Mouse (Mus musculus) intestine, postnatal 0 days (tissue): ENCODE results near the gene Gm10300. TPM values are rescaled to one million over a fixed set of nuclear protein-coding genes. Genes with fewer than 3 reads are reported as not detected.
A peak's percentile ranks its signal among the peaks of the same experiment; 100 is the strongest.

ENCODE experiments used
- ATAC-seq: fragments of 200-750 bp; cut with Nextera tagmentation; 2 replicates; pipeline ENCODE4 v1.8.0; 2017; ENCODE audit warnings: mild to moderate bottlenecking, moderate TSS enrichment, moderate library complexity
- H3K27ac ChIP-seq: fragments of 300-500 bp; sonication (generic); 2 replicates; pipeline ENCODE4 v1.5.1; 2014; ENCODE audit warnings: mild to moderate bottlenecking, low read depth, low read length, moderate library complexity
- H3K27me3 ChIP-seq: fragments of 300-500 bp; sonication (generic); replicated peaks from 2 replicates; pipeline ENCODE4 v1.6.1; 2014; ENCODE audit warnings: low read length, mixed read lengths; ENCODE audit not compliant: control insufficient read depth, insufficient read depth
- H3K36me3 ChIP-seq: fragments of 300-500 bp; sonication (generic); 2 replicates; pipeline ENCODE4 v1.6.1; 2014; ENCODE audit warnings: mild to moderate bottlenecking, moderate library complexity; ENCODE audit not compliant: control insufficient read depth, insufficient read depth
- H3K4me1 ChIP-seq: fragments of 300-500 bp; sonication (generic); replicated peaks from 2 replicates; pipeline ENCODE4 v1.6.1; 2014; ENCODE audit warnings: antibody characterized with exemption, low read length, mixed read lengths; ENCODE audit not compliant: control insufficient read depth, insufficient read depth
- H3K4me2 ChIP-seq: fragments of 300-500 bp; sonication (generic); replicated peaks from 2 replicates; pipeline ENCODE4 v1.6.1; 2014; ENCODE audit warnings: low read depth, mild to moderate bottlenecking, moderate library complexity
- H3K4me3 ChIP-seq: fragments of 300-500 bp; sonication (generic); 2 replicates; pipeline ENCODE4 v1.5.1; 2014; ENCODE audit warnings: low read depth, low read length
- H3K9ac ChIP-seq: fragments of 300-500 bp; sonication (generic); 2 replicates; pipeline ENCODE4 v1.6.1; 2014; ENCODE audit warnings: mild to moderate bottlenecking, low read depth, low read length
- H3K9me3 ChIP-seq: fragments of 300-500 bp; sonication (generic); 2 replicates; pipeline ENCODE4 v1.6.1; 2016; ENCODE audit warnings: mixed run types; ENCODE audit not compliant: control insufficient read depth
- CTCF ChIP-seq: sonication (generic); IDR thresholded peaks from 2 replicates; pipeline ENCODE4 v1.5.1; 2016; ENCODE audit warnings: low read depth, mild to moderate bottlenecking, control low read depth, antibody characterized with exemption, moderate library complexity
- whole genome bisulfite sequencing: fragments of 180-500 bp; shearing (Covaris S2); extraction: QIAGEN DNeasy Blood & Tissue Kit; methylation state at CpG from one replicate; pipeline ENCODE4 v1.1.7; 2014; 5-methylcytosine and 5-hydroxymethylcytosine counted together
- polyA plus RNA-seq: library from polyadenylated mRNA; unstranded; fragments of >200 nt; fragmentation: Nextera tagmentation; extraction: Ambion mirVana; gene quantifications from 2 replicates; pipeline ENCODE4 v1.2.1, GENCODE M21; 2015

Gene Gm10300
- polyA plus RNA-seq, 1 experiment from 2014 or later: 0.09 TPM

- no peaks in the 10 kb centered on the region for H3K4me1 ChIP-seq
- no peaks in the 10 kb centered on the region for H3K36me3 ChIP-seq
- H3K9me3 ChIP-seq: no peaks in the 10 kb centered on the region
- WGBS: 79% methylated on average over 4 of the region's 4 CpGs
- ATAC-seq: no peak
- no peak overlapping the region for H3K4me3 ChIP-seq
- no peak for TF ChIP-seq CTCF
- no peak overlapping the region for H3K9ac ChIP-seq
- no peaks in the 10 kb centered on the region for H3K27me3 ChIP-seq
- no peak overlapping the region for H3K4me2 ChIP-seq
- no peak overlapping the region for H3K27ac ChIP-seq
Observed at GRCm38 (mm10) chr4:132111227-132111626, 36.7 kb downstream of the Gm10300 start.

GRCm38 (mm10) chr4:132113411-132114095 lies 39.1 kb downstream of the Gm10300 start:
- Histone ChIP-seq H3K9me3 (no peaks in the 10 kb centered on the region), H3K36me3 (no peaks in the 10 kb centered on the region), H3K4me1 (no peaks in the 10 kb centered on the region), H3K27ac (no peak overlapping the region), H3K4me3 (peak overlapping the region; percentile 13; the same call in 1 of the 2 replicates), H3K9ac (no peak overlapping the region), H3K27me3 (no peaks in the 10 kb centered on the region), H3K4me2 (peak overlapping the region; percentile 62)
- WGBS: 38% methylated on average over 53 of the region's 53 CpGs
- ATAC-seq: peak; percentile 29; the same call in 1 of the 2 replicates
- peak; percentile 55 for TF ChIP-seq CTCF

- Histone ChIP-seq H3K27ac (no peak overlapping the region), H3K4me2 (no peak overlapping the region), H3K4me3 (no peak overlapping the region), H3K9ac (no peak overlapping the region), H3K4me1 (no peaks in the 10 kb centered on the region), H3K27me3 (no peaks in the 10 kb centered on the region), H3K36me3 (no peaks in the 10 kb centered on the region), H3K9me3 (no peaks in the 10 kb centered on the region)
- ATAC-seq: no peak
- whole genome bisulfite sequencing: 69% methylated on average over 4 of the region's 4 CpGs
- TF ChIP-seq CTCF: no peak
Observed at GRCm38 (mm10) chr4:132116315-132116714, 41.8 kb downstream of the Gm10300 start.

- 64% methylated on average over 9 of the region's 9 CpGs for WGBS
- Histone ChIP-seq H3K4me1 (no peaks in the 10 kb centered on the region), H3K27ac (no peak overlapping the region), H3K27me3 (no peaks in the 10 kb centered on the region), H3K4me3 (no peak overlapping the region), H3K9ac (no peak overlapping the region), H3K36me3 (no peaks in the 10 kb centered on the region), H3K9me3 (no peaks in the 10 kb centered on the region), H3K4me2 (no peak overlapping the region)
- TF ChIP-seq CTCF: no peak
- no peak for ATAC-seq
Observed at GRCm38 (mm10) chr4:132119566-132119965, 45.1 kb downstream of the Gm10300 start.

DNA sequence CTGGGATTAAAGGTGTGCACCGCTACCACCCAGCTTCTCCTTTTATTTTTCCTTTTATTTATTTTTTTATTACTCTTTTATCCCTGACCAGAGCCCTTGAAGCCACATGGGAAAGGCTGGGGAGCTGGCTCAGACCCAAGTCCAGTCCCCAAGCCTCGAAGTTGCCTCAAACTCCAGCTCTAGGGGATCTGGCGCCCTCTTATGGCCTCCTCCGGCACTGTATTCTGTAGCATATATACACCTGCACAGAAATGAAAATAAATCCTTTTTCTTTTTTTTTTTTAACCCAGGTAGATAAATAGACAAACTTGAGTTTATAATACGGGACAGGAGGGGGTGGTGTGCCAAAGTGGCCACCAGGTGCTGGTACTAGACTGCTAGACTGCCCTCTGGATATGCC lies 47.2 kb downstream of the Gm10300 start:
- H3K27me3 ChIP-seq: no peaks in the 10 kb centered on the region
- peak; percentile 52 for TF ChIP-seq CTCF
- 78% methylated on average over 5 of the region's 5 CpGs for WGBS
- no peak overlapping the region for H3K4me3 ChIP-seq
- H3K9me3 ChIP-seq: no peaks in the 10 kb centered on the region
- no peaks in the 10 kb centered on the region for H3K4me1 ChIP-seq
- H3K36me3 ChIP-seq: no peaks in the 10 kb centered on the region
- no peak overlapping the region for H3K9ac ChIP-seq
- H3K4me2 ChIP-seq: no peak overlapping the region
- no peak for ATAC-seq
- no peak overlapping the region for H3K27ac ChIP-seq

GRCm38 (mm10) chr4:132123166-132123565 lies 48.7 kb downstream of the Gm10300 start:
- Histone ChIP-seq H3K27ac (no peak overlapping the region), H3K4me3 (no peak overlapping the region), H3K9ac (no peak overlapping the region), H3K4me2 (no peak overlapping the region), H3K9me3 (no peaks in the 10 kb centered on the region), H3K36me3 (no peaks in the 10 kb centered on the region), H3K4me1 (no peaks in the 10 kb centered on the region), H3K27me3 (no peaks in the 10 kb centered on the region)
- no peak for TF ChIP-seq CTCF
- WGBS: 91% methylated on average over 1 of the region's 1 CpGs
- no peak for ATAC-seq

Other genes starting within 250 kb of the Gm10300 start
- 2.3 TPM in 2 replicates for gene Ptpru, start 236.4 kb upstream of the Gm10300 start, polyA plus RNA-seq
- 27.3 and 27.6 TPM in 2 replicates for gene Mecr, start 231.2 kb upstream of the Gm10300 start, polyA plus RNA-seq
- gene Srsf4, start 201.1 kb upstream of the Gm10300 start, polyA plus RNA-seq: 36.2 and 38.3 TPM in 2 replicates
- gene Tmem200b, start 152.9 kb upstream of the Gm10300 start, polyA plus RNA-seq: 1.3 and 1.7 TPM in 2 replicates
- 22.2 TPM in 2 replicates for gene Epb41, start 624 bp downstream of the Gm10300 start, polyA plus RNA-seq
- 0.24 and 0.29 TPM in 2 replicates for gene Oprd1, start 69.8 kb downstream of the Gm10300 start, polyA plus RNA-seq
- 38.3 and 44.9 TPM in 2 replicates for gene Ythdf2, start 137.6 kb downstream of the Gm10300 start, polyA plus RNA-seq
- gene Gmeb1, start 186.9 kb downstream of the Gm10300 start, polyA plus RNA-seq: 8.9 and 9.6 TPM in 2 replicates
- gene Taf12, start 199.7 kb downstream of the Gm10300 start, polyA plus RNA-seq: 43.2 and 47.5 TPM in 2 replicates
- 48.2 and 48.3 TPM in 2 replicates for gene Rab42, start 228.7 kb downstream of the Gm10300 start, polyA plus RNA-seq